Mouse (Mus musculus) stomach, postnatal 0 days (tissue): ENCODE data around the gene Atxn1.

Experiments
- CTCF ChIP-seq: IDR thresholded peaks from 2 replicates; pipeline ENCODE4 v1.5.1; 2016; ENCODE audit warnings: antibody characterized with exemption, low read depth, mild to moderate bottlenecking, moderate library complexity
- EP300 ChIP-seq: optimal IDR thresholded peaks from 2 replicates; pipeline ENCODE3; 2016; ENCODE audit warnings: antibody characterized with exemption

GRCm38 (mm10) chr13:45805915-45806599 lies 158.8 kb downstream of the Atxn1 start:
- TF ChIP-seq CTCF: no peak
- TF ChIP-seq EP300: no peak
